Mouse (Mus musculus): ENCODE data around the gene Dpf3. TPM values are rescaled to one million over a fixed set of nuclear protein-coding genes. Genes with fewer than 3 reads are reported as not detected.

Dpf3 gene
- polyA plus RNA-seq, 1 experiment from 2014 or later: 6.6 TPM

- ATAC-seq (ENCODE audit: low read depth): no peak
- H3K4me2 ChIP-seq: peak overlapping the region; percentile 84
- H3K4me3 ChIP-seq (replicated peaks): peak overlapping the region; percentile 76
- no peak for DNase-seq
- H3K27me3 ChIP-seq: no peaks in the 10 kb centered on the region
- H3K4me1 ChIP-seq (replicated peaks): peaks cover 74% of the 10 kb centered on the region
- 23% methylated on average over 8 of the region's 8 CpGs for WGBS (ENCODE audit: insufficient replicate concordance)
- H3K36me3 ChIP-seq: no peaks in the 10 kb centered on the region
- peak overlapping the region; percentile 74 for H3K9ac ChIP-seq
- H3K27ac ChIP-seq: peak overlapping the region; percentile 81
- H3K9me3 ChIP-seq (replicated peaks): no peaks in the 10 kb centered on the region
Measured at GRCm38 (mm10) chr12:83521083-83521482, 33.6 kb upstream of the Dpf3 start.

GRCm38 (mm10) chr12:83520311-83520890 is 32.9 kb upstream of the Dpf3 start, which contains the start of gene Dcaf4:
Gene Dcaf4, plus strand, starts transcription at chr12:83520466.
- Histone ChIP-seq H3K27me3 (no peaks in the 10 kb centered on the region), H3K4me2 (peak within 1 kb of the TSS; percentile 84), H3K9ac (peak within 1 kb of the TSS; percentile 74), H3K4me1 (replicated peaks) (peaks cover 70% of the 10 kb centered on the region), H3K27ac (peak within 1 kb of the TSS; percentile 81), H3K9me3 (replicated peaks) (no peaks in the 10 kb centered on the region), H3K4me3 (replicated peaks) (peak within 1 kb of the TSS; percentile 76), H3K36me3 (no peaks in the 10 kb centered on the region)
- peak; percentile 96 for ATAC-seq (ENCODE audit: low read depth)
- peak; percentile 97 for DNase-seq
- under 1% methylated on average over 32 of the region's 32 CpGs for WGBS (ENCODE audit: insufficient replicate concordance)

- no peak overlapping the region for H3K27ac ChIP-seq
- 20% methylated on average over 3 of the region's 3 CpGs for WGBS (ENCODE audit: insufficient replicate concordance)
- ATAC-seq (ENCODE audit: low read depth): no peak
Measured at GRCm38 (mm10) chr12:83517580-83517979, 30.1 kb upstream of the Dpf3 start.

GRCm38 (mm10) chr12:83514216-83514615 is 26.7 kb upstream of the Dpf3 start:
- 68% methylated on average over 4 of the region's 4 CpGs for whole genome bisulfite sequencing (ENCODE audit: insufficient replicate concordance)
- no peak for ATAC-seq (ENCODE audit: low read depth)
- H3K9ac ChIP-seq: no peak overlapping the region

More at GRCm38 (mm10) chr12:83517580-83517979, 30.1 kb upstream of the Dpf3 start:
- no peaks in the 10 kb centered on the region for H3K36me3 ChIP-seq
- H3K4me2 ChIP-seq: no peak overlapping the region
- no peak for DNase-seq
- no peaks in the 10 kb centered on the region for H3K9me3 ChIP-seq (replicated peaks)
- no peak overlapping the region for H3K4me3 ChIP-seq (replicated peaks)
- peaks cover 13% of the 10 kb centered on the region; the same call in 1 of the 2 replicates for H3K27me3 ChIP-seq
- peaks cover 59% of the 10 kb centered on the region for H3K4me1 ChIP-seq (replicated peaks)
- no peak overlapping the region for H3K9ac ChIP-seq

GRCm38 (mm10) chr12:83513185-83513584 is 25.7 kb upstream of the Dpf3 start:
- Histone ChIP-seq H3K9ac (no peak overlapping the region), H3K9me3 (replicated peaks) (no peaks in the 10 kb centered on the region), H3K27me3 (peaks cover 13% of the 10 kb centered on the region; the same call in 1 of the 2 replicates), H3K27ac (no peak overlapping the region), H3K36me3 (no peaks in the 10 kb centered on the region), H3K4me3 (replicated peaks) (no peak overlapping the region), H3K4me1 (replicated peaks) (peaks cover 38% of the 10 kb centered on the region), H3K4me2 (no peak overlapping the region)
- 33% methylated on average over 5 of the region's 5 CpGs for WGBS (ENCODE audit: insufficient replicate concordance)
- ATAC-seq (ENCODE audit: low read depth): no peak
- DNase-seq: no peak

More at GRCm38 (mm10) chr12:83514216-83514615, 26.7 kb upstream of the Dpf3 start:
- no peak overlapping the region for H3K4me3 ChIP-seq (replicated peaks)
- H3K4me1 ChIP-seq (replicated peaks): peaks cover 42% of the 10 kb centered on the region
- peaks cover 13% of the 10 kb centered on the region; the same call in 1 of the 2 replicates for H3K27me3 ChIP-seq
- no peaks in the 10 kb centered on the region for H3K36me3 ChIP-seq
- DNase-seq: no peak
- H3K4me2 ChIP-seq: no peak overlapping the region
- no peaks in the 10 kb centered on the region for H3K9me3 ChIP-seq (replicated peaks)
- no peak overlapping the region for H3K27ac ChIP-seq

GRCm38 (mm10) chr12:83512783-83513182 is 25.3 kb upstream of the Dpf3 start:
- H3K9ac ChIP-seq: no peak overlapping the region
- ATAC-seq (ENCODE audit: low read depth) (no peak), DNase-seq (no peak)
- no peak overlapping the region for H3K4me3 ChIP-seq (replicated peaks)
- peaks cover 34% of the 10 kb centered on the region for H3K4me1 ChIP-seq (replicated peaks)
- H3K4me2 ChIP-seq: no peak overlapping the region
- no peaks in the 10 kb centered on the region for H3K9me3 ChIP-seq (replicated peaks)
- H3K36me3 ChIP-seq: no peaks in the 10 kb centered on the region
- no peak overlapping the region for H3K27ac ChIP-seq
- H3K27me3 ChIP-seq: peaks cover 13% of the 10 kb centered on the region; the same call in 1 of the 2 replicates
- WGBS (ENCODE audit: insufficient replicate concordance): 23% methylated on average over 4 of the region's 4 CpGs

- DNase-seq: no peak
- H3K9ac ChIP-seq: no peak overlapping the region
Measured at GRCm38 (mm10) chr12:83510586-83510985, 23.1 kb upstream of the Dpf3 start.

GRCm38 (mm10) chr12:83506543-83506942 is 19.0 kb upstream of the Dpf3 start:
- 61% methylated on average over 10 of the region's 10 CpGs for WGBS (ENCODE audit: insufficient replicate concordance)

More at GRCm38 (mm10) chr12:83510586-83510985, 23.1 kb upstream of the Dpf3 start:
- Histone ChIP-seq H3K36me3 (no peaks in the 10 kb centered on the region), H3K4me1 (replicated peaks) (peaks cover 16% of the 10 kb centered on the region), H3K4me3 (replicated peaks) (no peak overlapping the region), H3K4me2 (no peak overlapping the region), H3K27ac (no peak overlapping the region), H3K27me3 (peaks cover 13% of the 10 kb centered on the region; the same call in 1 of the 2 replicates), H3K9me3 (replicated peaks) (no peaks in the 10 kb centered on the region)
- WGBS (ENCODE audit: insufficient replicate concordance): 72% methylated on average over 5 of the region's 5 CpGs
- no peak for ATAC-seq (ENCODE audit: low read depth)

GRCm38 (mm10) chr12:83502190-83502589 is 14.7 kb upstream of the Dpf3 start:
- H3K27me3 ChIP-seq: no peaks in the 10 kb centered on the region
- no peaks in the 10 kb centered on the region for H3K36me3 ChIP-seq
- H3K9me3 ChIP-seq (replicated peaks): no peaks in the 10 kb centered on the region
- H3K4me1 ChIP-seq (replicated peaks): 0 out of 2 replicates have a peak, but pooled peaks cover 2% of the 10 kb centered on the region
- WGBS (ENCODE audit: insufficient replicate concordance): 4% methylated on average over 9 of the region's 9 CpGs
- H3K4me2 ChIP-seq: no peak overlapping the region
- no peak overlapping the region for H3K4me3 ChIP-seq (replicated peaks)
- peak; percentile 36 for DNase-seq
- no peak overlapping the region for H3K27ac ChIP-seq
- ATAC-seq (ENCODE audit: low read depth): peak; percentile 29; the same call in 1 of the 2 replicates
- no peak overlapping the region for H3K9ac ChIP-seq

More at GRCm38 (mm10) chr12:83506543-83506942, 19.0 kb upstream of the Dpf3 start:
- H3K36me3 ChIP-seq: no peaks in the 10 kb centered on the region
- 0 out of 2 replicates have a peak, but pooled peaks cover 4% of the 10 kb centered on the region for H3K4me1 ChIP-seq (replicated peaks)
- no peak overlapping the region for H3K9ac ChIP-seq
- DNase-seq (no peak), ATAC-seq (ENCODE audit: low read depth) (0 out of 2 replicates have a peak, but pooled peaks have one; percentile 7)
- no peaks in the 10 kb centered on the region for H3K27me3 ChIP-seq
- no peaks in the 10 kb centered on the region for H3K9me3 ChIP-seq (replicated peaks)
- no peak overlapping the region for H3K27ac ChIP-seq
- no peak overlapping the region for H3K4me2 ChIP-seq
- H3K4me3 ChIP-seq (replicated peaks): no peak overlapping the region

- WGBS (ENCODE audit: insufficient replicate concordance): 69% methylated on average over 5 of the region's 5 CpGs
- H3K4me1 ChIP-seq (replicated peaks): peaks cover 16% of the 10 kb centered on the region; the same call in 1 of the 2 replicates
- no peak for DNase-seq
Measured at GRCm38 (mm10) chr12:83499256-83499655, 11.7 kb upstream of the Dpf3 start.

GRCm38 (mm10) chr12:83497959-83498358 is 10.4 kb upstream of the Dpf3 start:
- ATAC-seq (ENCODE audit: low read depth) (no peak), DNase-seq (no peak)
- no peaks in the 10 kb centered on the region for H3K9me3 ChIP-seq (replicated peaks)
- H3K4me2 ChIP-seq: no peak overlapping the region
- no peaks in the 10 kb centered on the region for H3K36me3 ChIP-seq
- 55% methylated on average over 3 of the region's 3 CpGs for WGBS (ENCODE audit: insufficient replicate concordance)
- H3K4me3 ChIP-seq (replicated peaks): no peak overlapping the region
- peaks cover 8% of the 10 kb centered on the region for H3K27me3 ChIP-seq
- H3K4me1 ChIP-seq (replicated peaks): peaks cover 16% of the 10 kb centered on the region; the same call in 1 of the 2 replicates
- H3K9ac ChIP-seq: no peak overlapping the region
- H3K27ac ChIP-seq: no peak overlapping the region

More at GRCm38 (mm10) chr12:83499256-83499655, 11.7 kb upstream of the Dpf3 start:
- Histone ChIP-seq H3K9ac (no peak overlapping the region), H3K27ac (no peak overlapping the region), H3K27me3 (peaks cover 4% of the 10 kb centered on the region; the same call in 1 of the 2 replicates), H3K9me3 (replicated peaks) (no peaks in the 10 kb centered on the region), H3K36me3 (no peaks in the 10 kb centered on the region), H3K4me2 (no peak overlapping the region), H3K4me3 (replicated peaks) (no peak overlapping the region)
- ATAC-seq (ENCODE audit: low read depth): no peak

Data from liver, embryonic 13.5 days (tissue).